Mouse (Mus musculus): ENCODE results near the gene Zfp790. TPM values are rescaled to one million over a fixed set of nuclear protein-coding genes. Genes with fewer than 3 reads are reported as not detected.
"Not testable (repeated sequence)": the region's sequence is repeated elsewhere in the genome, so short reads cannot be mapped to it uniquely, and the experiment has no call there.

The Zfp790 gene
- polyA plus RNA-seq, 1 experiment from 2014 or later, result 10.9 TPM

GRCm38 (mm10) chr7:29842105-29842504 is 26.2 kb downstream of the Zfp790 start:
- Histone ChIP-seq H3K9ac (no peak overlapping the region), H3K9me3 (replicated peaks) (no peaks in the 10 kb centered on the region), H3K4me1 (replicated peaks) (no peaks in the 10 kb centered on the region), H3K4me3 (no peak overlapping the region), H3K4me2 (no peak overlapping the region), H3K27me3 (replicated peaks) (no peaks in the 10 kb centered on the region), H3K27ac (ENCODE audit: poor library complexity, severe bottlenecking) (no peak overlapping the region), H3K36me3 (peaks cover 30% of the 10 kb centered on the region)
- ATAC-seq (ENCODE audit: insufficient number of reproducible peaks, low FRiP score), result no peak
- WGBS, result 81% methylated on average over 1 of the region's 1 CpGs

GRCm38 (mm10) chr7:29844616-29845015 is 28.7 kb downstream of the Zfp790 start:
- Histone ChIP-seq H3K9ac (no peak overlapping the region), H3K4me1 (replicated peaks) (no peaks in the 10 kb centered on the region), H3K36me3 (peaks cover 36% of the 10 kb centered on the region), H3K4me2 (no peak overlapping the region), H3K27ac (ENCODE audit: poor library complexity, severe bottlenecking) (no peak overlapping the region), H3K27me3 (replicated peaks) (no peaks in the 10 kb centered on the region), H3K4me3 (no peak overlapping the region), H3K9me3 (replicated peaks) (no peaks in the 10 kb centered on the region)
- WGBS, result 85% methylated on average over 5 of the region's 5 CpGs
- ATAC-seq (ENCODE audit: insufficient number of reproducible peaks, low FRiP score), result no peak

DNA sequence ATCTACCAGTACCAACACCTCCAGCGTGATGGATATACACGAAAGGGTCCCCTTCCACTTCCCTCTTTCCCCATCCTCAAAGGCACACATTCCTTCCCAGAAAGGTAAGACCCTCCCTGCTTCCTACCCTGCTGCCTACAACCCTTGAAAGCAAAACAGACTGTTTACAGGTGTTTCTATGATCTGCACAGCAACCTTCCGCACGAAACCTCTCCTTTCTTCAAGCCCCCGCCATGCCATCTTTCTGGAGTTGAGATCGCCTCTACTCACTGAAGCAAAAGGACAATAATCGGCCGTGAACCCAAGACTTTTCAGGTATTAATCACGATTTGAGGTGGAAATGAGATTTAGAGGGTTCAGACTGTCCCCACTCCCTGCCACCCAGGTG is 36.9 kb downstream of the Zfp790 start:
- no peak for ATAC-seq (ENCODE audit: insufficient number of reproducible peaks, low FRiP score)
- 50% methylated on average over 9 of the region's 9 CpGs for WGBS
- 0 out of 2 replicates have a peak, but pooled peaks cover 6% of the 10 kb centered on the region for H3K9me3 ChIP-seq (replicated peaks)
- H3K4me2 ChIP-seq, result peak overlapping the region; percentile 92
- H3K27ac ChIP-seq (ENCODE audit: poor library complexity, severe bottlenecking), result no peak overlapping the region
- H3K4me3 ChIP-seq, result peak overlapping the region; percentile 66
- H3K27me3 ChIP-seq (replicated peaks), result no peaks in the 10 kb centered on the region
- peaks cover 5% of the 10 kb centered on the region; the same call in 1 of the 2 replicates for H3K4me1 ChIP-seq (replicated peaks)
- H3K36me3 ChIP-seq, result peaks cover 14% of the 10 kb centered on the region; the same call in 1 of the 2 replicates
- H3K9ac ChIP-seq, result peak overlapping the region; percentile 65

GRCm38 (mm10) chr7:29853219-29853842 is 37.4 kb downstream of the Zfp790 start, which contains the start of gene Zfp940:
Gene Zfp940 (minus strand): TSS chr7:29853669.
- Histone ChIP-seq H3K36me3 (peaks cover 13% of the 10 kb centered on the region; the same call in 1 of the 2 replicates), H3K9me3 (replicated peaks) (peaks cover 7% of the 10 kb centered on the region; the same call in 1 of the 2 replicates), H3K27ac (ENCODE audit: poor library complexity, severe bottlenecking) (peak within 1 kb of the TSS; percentile 41; the same call in 1 of the 2 replicates), H3K4me1 (replicated peaks) (peaks cover 5% of the 10 kb centered on the region; the same call in 1 of the 2 replicates), H3K4me3 (peak within 1 kb of the TSS; percentile 66), H3K9ac (peak within 1 kb of the TSS; percentile 65), H3K27me3 (replicated peaks) (no peaks in the 10 kb centered on the region), H3K4me2 (peak within 1 kb of the TSS; percentile 92)
- peak; percentile 96 for ATAC-seq (ENCODE audit: insufficient number of reproducible peaks, low FRiP score)
- 2% methylated on average over 21 of the region's 21 CpGs for WGBS

DNA sequence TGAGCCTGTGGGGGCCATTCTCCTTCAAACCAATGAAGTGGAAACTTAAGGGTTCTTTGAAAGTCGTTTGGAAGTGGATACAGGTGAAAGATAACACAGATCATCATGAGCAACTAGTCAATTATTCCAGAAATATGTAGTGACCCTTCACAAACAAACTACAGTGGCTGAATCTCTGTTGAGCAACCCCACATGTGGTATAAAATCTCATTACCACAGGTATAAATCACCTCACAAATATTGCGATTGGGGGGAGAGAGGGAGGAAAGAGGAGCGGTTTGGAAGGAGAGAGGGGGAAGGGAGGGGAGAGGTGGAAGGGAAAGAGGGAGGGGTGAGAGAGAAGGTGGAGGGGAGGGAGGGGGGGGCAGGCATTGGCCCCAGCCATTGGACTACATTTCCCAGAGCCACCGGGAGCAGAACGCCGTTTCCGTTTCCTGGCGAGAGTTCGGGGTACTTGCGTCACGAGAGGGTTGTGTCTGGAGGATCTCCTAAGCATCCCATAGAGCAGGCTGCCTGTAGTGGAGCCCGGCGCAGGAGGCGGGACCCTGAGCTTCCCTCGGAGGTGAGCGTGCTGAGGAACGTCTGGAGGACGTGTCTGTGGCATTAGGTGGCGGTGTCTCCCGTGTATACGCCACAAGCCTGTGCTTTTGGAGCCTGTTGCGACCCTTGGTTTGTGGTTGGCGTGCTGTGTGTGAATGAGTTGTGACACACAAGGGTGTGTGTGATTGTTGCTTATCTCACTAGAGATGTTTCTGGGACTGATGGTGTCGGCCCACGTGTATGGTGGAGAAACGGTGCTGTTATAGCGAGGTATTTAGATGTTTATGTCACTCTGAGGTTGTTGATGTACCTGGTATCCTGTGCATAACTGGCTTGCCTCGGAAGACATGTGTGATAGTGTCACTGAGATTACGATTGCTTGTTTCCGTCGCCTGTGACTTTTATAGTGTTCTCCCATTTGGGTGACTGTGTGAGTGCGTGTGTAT is 43.9 kb downstream of the Zfp790 start, which contains the start of gene Zfp420:
TSS of gene Zfp420 (plus strand) at position 448 of the 986 bp plus-strand sequence.
- ATAC-seq (ENCODE audit: insufficient number of reproducible peaks, low FRiP score), result peak; percentile 97
- Histone ChIP-seq H3K4me3 (peak within 1 kb of the TSS; percentile 61), H3K27me3 (replicated peaks) (no peaks in the 10 kb centered on the region), H3K27ac (ENCODE audit: poor library complexity, severe bottlenecking) (peak within 1 kb of the TSS; percentile 5; the same call in 1 of the 2 replicates), H3K9ac (peak within 1 kb of the TSS; percentile 68), H3K36me3 (peaks cover 7% of the 10 kb centered on the region; the same call in 1 of the 2 replicates), H3K4me1 (replicated peaks) (peaks cover 6% of the 10 kb centered on the region), H3K4me2 (peak within 1 kb of the TSS; percentile 88), H3K9me3 (replicated peaks) (peaks cover 6% of the 10 kb centered on the region; the same call in 1 of the 2 replicates)
- 6% methylated on average over 32 of the region's 32 CpGs for WGBS

DNA sequence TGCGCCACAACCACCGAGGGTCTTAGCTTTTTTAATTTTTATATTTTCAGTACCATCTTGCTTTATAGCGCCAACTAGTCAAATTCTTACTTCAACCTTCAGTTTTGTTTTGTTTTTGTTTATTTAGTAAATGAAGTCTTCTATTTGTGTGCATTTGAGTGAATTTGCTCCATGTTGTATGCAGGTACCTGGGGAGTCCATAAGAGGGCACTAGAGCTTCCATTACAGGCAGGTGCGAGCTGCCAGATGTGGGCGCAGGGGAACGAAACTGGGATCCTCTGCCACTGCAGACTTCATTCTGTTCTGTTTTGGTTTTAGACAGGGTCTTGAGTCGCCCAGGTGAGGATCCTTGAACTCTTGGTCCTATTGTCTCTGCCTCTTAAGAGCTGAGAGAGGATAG is 45.7 kb downstream of the Zfp790 start:
- 88% methylated on average over 7 of the region's 7 CpGs for WGBS
- no peak overlapping the region for H3K4me3 ChIP-seq
- no peak overlapping the region for H3K27ac ChIP-seq (ENCODE audit: poor library complexity, severe bottlenecking)
- peaks cover 7% of the 10 kb centered on the region; the same call in 1 of the 2 replicates for H3K36me3 ChIP-seq
- H3K4me2 ChIP-seq, result no peak overlapping the region
- no peak overlapping the region for H3K9ac ChIP-seq
- ATAC-seq (ENCODE audit: insufficient number of reproducible peaks, low FRiP score), result no peak
- peaks cover 6% of the 10 kb centered on the region for H3K4me1 ChIP-seq (replicated peaks)
- no peaks in the 10 kb centered on the region for H3K27me3 ChIP-seq (replicated peaks)
- H3K9me3 ChIP-seq (replicated peaks), result peaks cover 6% of the 10 kb centered on the region; the same call in 1 of the 2 replicates

- Histone ChIP-seq H3K4me1 (replicated peaks) (no peaks in the 10 kb centered on the region), H3K27me3 (replicated peaks) (no peaks in the 10 kb centered on the region), H3K4me2 (no peak overlapping the region), H3K4me3 (no peak overlapping the region), H3K27ac (ENCODE audit: poor library complexity, severe bottlenecking) (no peak overlapping the region), H3K9ac (no peak overlapping the region), H3K36me3 (peaks cover 48% of the 10 kb centered on the region), H3K9me3 (replicated peaks) (peaks cover 49% of the 10 kb centered on the region)
- ATAC-seq (ENCODE audit: insufficient number of reproducible peaks, low FRiP score), result no peak
- WGBS, result 87% methylated on average over 10 of the region's 10 CpGs
Measured at GRCm38 (mm10) chr7:29874256-29874655, 58.3 kb downstream of the Zfp790 start.

GRCm38 (mm10) chr7:29877561-29877960 is 61.6 kb downstream of the Zfp790 start:
- H3K4me2 ChIP-seq; H3K4me1 ChIP-seq (replicated peaks); H3K27me3 ChIP-seq (replicated peaks); ATAC-seq (ENCODE audit: insufficient number of reproducible peaks, low FRiP score); H3K27ac ChIP-seq (ENCODE audit: poor library complexity, severe bottlenecking); H3K4me3 ChIP-seq; H3K9ac ChIP-seq: not testable (repeated sequence)
- 83% methylated on average over 9 of the region's 9 CpGs for WGBS
- Histone ChIP-seq H3K9me3 (replicated peaks) (peaks cover 33% of the 10 kb centered on the region), H3K36me3 (peaks cover 39% of the 10 kb centered on the region)

- Histone ChIP-seq H3K27ac (ENCODE audit: poor library complexity, severe bottlenecking) (no peak overlapping the region), H3K9me3 (replicated peaks) (peaks cover 40% of the 10 kb centered on the region), H3K4me3 (no peak overlapping the region), H3K36me3 (peaks cover 24% of the 10 kb centered on the region), H3K27me3 (replicated peaks) (no peaks in the 10 kb centered on the region), H3K9ac (no peak overlapping the region), H3K4me1 (replicated peaks) (no peaks in the 10 kb centered on the region), H3K4me2 (no peak overlapping the region)
- ATAC-seq (ENCODE audit: insufficient number of reproducible peaks, low FRiP score), result no peak
- WGBS, result 79% methylated on average over 7 of the region's 7 CpGs
Measured at GRCm38 (mm10) chr7:29880056-29880455, 64.1 kb downstream of the Zfp790 start.
